Mouse (Mus musculus): Measurements from ENCODE around the gene Kcnmb1. TPM values are rescaled to one million over a fixed set of nuclear protein-coding genes. Genes with fewer than 3 reads are reported as not detected.
A peak's percentile ranks its signal among the peaks of the same experiment; 100 is the strongest.

Kcnmb1 gene
- polyA plus RNA-seq, 1 experiment from 2014 or later: 2.1 TPM

DNA sequence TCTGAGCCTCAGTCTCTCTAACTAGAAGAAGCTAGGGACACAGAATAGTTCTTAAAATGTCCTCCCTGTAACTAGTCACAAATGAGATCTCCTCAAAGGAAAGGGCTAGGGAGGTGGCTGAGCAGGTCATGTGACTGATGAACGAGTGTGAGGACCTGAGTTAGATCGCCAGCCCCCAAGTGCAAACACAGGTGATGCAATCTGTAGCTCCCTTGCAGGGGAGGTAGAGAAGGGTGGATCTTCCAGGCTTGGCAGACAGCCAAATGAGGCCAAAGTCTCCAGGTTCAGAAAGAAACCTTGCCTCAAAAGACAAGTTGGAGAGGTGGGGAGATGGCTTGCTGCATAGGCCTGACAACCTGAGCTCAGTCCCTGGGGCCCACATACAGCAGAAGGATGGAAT lies 36.3 kb upstream of the Kcnmb1 start:
- H3K4me2 ChIP-seq (ENCODE audit: low read depth, low read length): no peak overlapping the region
- no peaks in the 10 kb centered on the region for H3K9me3 ChIP-seq (ENCODE audit: control insufficient read depth, low read length)
- H3K27ac ChIP-seq (ENCODE audit: low read length): no peak overlapping the region
- peaks cover 8% of the 10 kb centered on the region; the same call in 1 of the 2 replicates for H3K4me1 ChIP-seq (ENCODE audit: control insufficient read depth, insufficient read depth, low read length)
- 29% methylated on average over 2 of the region's 2 CpGs for WGBS
- ATAC-seq: peak; percentile 89
- H3K4me3 ChIP-seq (ENCODE audit: low read length): no peak overlapping the region
- H3K9ac ChIP-seq (ENCODE audit: low read depth, low read length): no peak overlapping the region
- H3K27me3 ChIP-seq (replicated peaks; ENCODE audit: control insufficient read depth, insufficient read depth, low read length): no peaks in the 10 kb centered on the region
- H3K36me3 ChIP-seq (ENCODE audit: control insufficient read depth, insufficient read depth, low read length): no peaks in the 10 kb centered on the region

DNA sequence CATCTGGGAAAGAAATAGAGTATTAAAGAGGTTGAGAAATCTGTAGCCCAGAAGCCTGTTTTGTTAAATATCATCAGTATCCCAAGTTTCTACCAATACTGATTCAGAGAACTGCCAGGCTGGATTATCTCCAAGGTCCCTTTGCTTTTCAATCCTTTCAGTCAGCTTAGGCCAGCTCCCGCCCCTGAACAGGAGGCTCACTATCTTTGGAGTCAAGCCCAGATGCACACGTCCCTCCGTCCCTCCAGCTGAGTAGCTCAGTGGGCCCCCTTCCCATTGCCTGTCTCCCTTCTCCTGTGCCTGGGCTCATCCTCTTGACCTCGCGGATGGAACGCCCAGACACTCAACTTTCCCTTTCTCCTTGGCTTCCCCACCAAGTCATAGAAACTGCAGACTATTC lies 35.5 kb upstream of the Kcnmb1 start:
- Histone ChIP-seq H3K9me3 (ENCODE audit: control insufficient read depth, low read length) (no peaks in the 10 kb centered on the region), H3K4me2 (ENCODE audit: low read depth, low read length) (no peak overlapping the region), H3K4me3 (ENCODE audit: low read length) (no peak overlapping the region), H3K27me3 (replicated peaks; ENCODE audit: control insufficient read depth, insufficient read depth, low read length) (no peaks in the 10 kb centered on the region), H3K9ac (ENCODE audit: low read depth, low read length) (no peak overlapping the region), H3K36me3 (ENCODE audit: control insufficient read depth, insufficient read depth, low read length) (no peaks in the 10 kb centered on the region), H3K27ac (ENCODE audit: low read length) (no peak overlapping the region), H3K4me1 (ENCODE audit: control insufficient read depth, insufficient read depth, low read length) (peaks cover 8% of the 10 kb centered on the region; the same call in 1 of the 2 replicates)
- no peak for ATAC-seq
- 52% methylated on average over 6 of the region's 6 CpGs for WGBS

DNA sequence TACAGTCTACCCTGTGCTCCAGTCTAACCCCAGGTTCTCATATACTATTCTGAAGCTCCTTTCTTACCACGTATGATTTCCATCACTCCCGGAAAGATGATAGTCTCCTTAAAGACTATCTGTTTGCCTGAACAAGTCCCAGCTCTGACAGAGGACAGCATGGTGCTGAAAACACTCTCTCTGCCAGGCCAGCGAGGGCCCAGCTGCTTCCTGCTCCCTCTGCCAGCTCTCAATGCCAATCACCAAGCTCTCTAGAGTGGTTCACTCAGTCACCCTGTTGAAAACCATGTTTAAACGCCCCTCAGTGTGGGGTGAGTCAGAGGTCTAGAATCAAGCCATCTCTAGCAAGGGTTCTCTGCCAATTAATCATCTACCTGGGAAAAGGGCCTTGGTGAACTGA lies 35.0 kb upstream of the Kcnmb1 start:
- no peaks in the 10 kb centered on the region for H3K27me3 ChIP-seq (replicated peaks; ENCODE audit: control insufficient read depth, insufficient read depth, low read length)
- peaks cover 8% of the 10 kb centered on the region; the same call in 1 of the 2 replicates for H3K4me1 ChIP-seq (ENCODE audit: control insufficient read depth, insufficient read depth, low read length)
- no peak overlapping the region for H3K4me2 ChIP-seq (ENCODE audit: low read depth, low read length)
- 61% methylated on average over 4 of the region's 4 CpGs for WGBS
- no peaks in the 10 kb centered on the region for H3K9me3 ChIP-seq (ENCODE audit: control insufficient read depth, low read length)
- no peak overlapping the region for H3K4me3 ChIP-seq (ENCODE audit: low read length)
- no peak for ATAC-seq
- H3K9ac ChIP-seq (ENCODE audit: low read depth, low read length): no peak overlapping the region
- H3K36me3 ChIP-seq (ENCODE audit: control insufficient read depth, insufficient read depth, low read length): no peaks in the 10 kb centered on the region
- no peak overlapping the region for H3K27ac ChIP-seq (ENCODE audit: low read length)

DNA sequence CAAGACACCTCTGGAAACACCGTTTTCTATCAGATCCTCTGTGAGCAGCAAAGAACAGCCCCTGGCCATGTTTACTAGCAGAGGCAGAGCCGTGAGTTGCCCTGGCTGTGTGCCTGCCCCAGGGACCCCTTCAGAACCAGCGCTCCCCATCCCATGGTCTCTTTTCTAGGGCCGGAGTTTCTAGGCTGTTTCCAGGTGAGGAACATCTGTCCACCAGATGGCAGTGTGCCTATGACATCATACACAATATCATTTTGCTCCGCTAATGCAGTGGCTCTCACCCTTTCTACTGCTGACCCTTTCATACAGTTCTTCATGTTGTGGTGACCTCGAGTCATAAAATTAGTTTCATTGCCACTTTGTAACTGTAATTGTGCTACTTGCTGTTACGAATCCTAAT lies 34.2 kb upstream of the Kcnmb1 start:
- no peaks in the 10 kb centered on the region for H3K27me3 ChIP-seq (replicated peaks; ENCODE audit: control insufficient read depth, insufficient read depth, low read length)
- no peak overlapping the region for H3K4me2 ChIP-seq (ENCODE audit: low read depth, low read length)
- peaks cover 8% of the 10 kb centered on the region; the same call in 1 of the 2 replicates for H3K4me1 ChIP-seq (ENCODE audit: control insufficient read depth, insufficient read depth, low read length)
- H3K9ac ChIP-seq (ENCODE audit: low read depth, low read length): no peak overlapping the region
- no peak for ATAC-seq
- H3K27ac ChIP-seq (ENCODE audit: low read length): no peak overlapping the region
- no peaks in the 10 kb centered on the region for H3K9me3 ChIP-seq (ENCODE audit: control insufficient read depth, low read length)
- WGBS: 24% methylated on average over 7 of the region's 7 CpGs
- no peaks in the 10 kb centered on the region for H3K36me3 ChIP-seq (ENCODE audit: control insufficient read depth, insufficient read depth, low read length)
- no peak overlapping the region for H3K4me3 ChIP-seq (ENCODE audit: low read length)

DNA sequence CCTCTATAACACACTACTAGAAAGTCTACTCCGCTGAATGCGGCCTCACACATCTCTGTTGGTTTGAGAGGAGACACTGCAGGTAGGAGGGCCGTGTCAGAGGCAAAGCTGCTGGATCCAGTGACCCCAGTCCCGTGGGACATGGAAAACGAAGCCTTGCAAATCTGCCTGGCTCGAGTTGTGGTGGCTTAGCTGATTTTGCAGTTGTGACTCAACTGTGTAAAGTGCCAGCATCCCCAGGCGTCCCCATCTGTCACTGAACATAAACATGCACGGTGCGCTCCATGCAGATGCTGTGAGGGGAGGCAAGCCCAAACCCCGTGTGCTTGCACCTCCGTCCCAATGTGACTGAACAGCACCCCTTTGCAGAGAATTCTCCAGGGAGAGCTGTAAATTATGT lies 33.4 kb upstream of the Kcnmb1 start:
- H3K4me1 ChIP-seq (ENCODE audit: control insufficient read depth, insufficient read depth, low read length): peaks cover 8% of the 10 kb centered on the region; the same call in 1 of the 2 replicates
- H3K27ac ChIP-seq (ENCODE audit: low read length): no peak overlapping the region
- ATAC-seq: no peak
- no peak overlapping the region for H3K4me2 ChIP-seq (ENCODE audit: low read depth, low read length)
- H3K9me3 ChIP-seq (ENCODE audit: control insufficient read depth, low read length): no peaks in the 10 kb centered on the region
- H3K9ac ChIP-seq (ENCODE audit: low read depth, low read length): no peak overlapping the region
- WGBS: 65% methylated on average over 11 of the region's 11 CpGs
- H3K36me3 ChIP-seq (ENCODE audit: control insufficient read depth, insufficient read depth, low read length): no peaks in the 10 kb centered on the region
- no peak overlapping the region for H3K4me3 ChIP-seq (ENCODE audit: low read length)
- no peaks in the 10 kb centered on the region for H3K27me3 ChIP-seq (replicated peaks; ENCODE audit: control insufficient read depth, insufficient read depth, low read length)

DNA sequence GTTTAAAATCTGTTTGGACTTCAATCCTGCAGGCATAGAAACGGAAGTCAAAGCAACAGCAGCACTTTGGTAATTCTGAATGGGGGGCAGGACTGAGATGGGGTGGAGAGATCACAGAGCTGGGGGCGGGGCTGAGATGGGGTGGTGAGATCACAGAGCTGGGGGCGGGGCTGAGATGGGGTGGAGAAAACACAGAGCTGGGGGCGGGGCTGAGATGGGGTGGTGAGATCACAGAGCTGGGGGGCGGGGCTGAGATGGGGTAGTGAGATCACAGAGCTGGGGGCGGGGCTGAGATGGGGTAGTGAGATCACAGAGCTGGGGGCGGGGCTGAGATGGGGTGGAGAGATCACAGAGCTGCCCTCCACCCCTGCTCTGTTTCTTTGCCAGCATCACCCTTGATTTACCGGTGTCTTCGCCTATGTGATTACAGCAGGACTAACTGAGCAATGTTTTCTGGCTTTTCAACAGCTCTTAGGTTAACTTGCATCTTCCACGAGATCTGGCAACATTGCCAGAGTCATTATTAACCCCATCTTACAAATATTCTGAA lies 30.9 kb upstream of the Kcnmb1 start:
- H3K9ac ChIP-seq (ENCODE audit: low read depth, low read length): no peak overlapping the region
- no peaks in the 10 kb centered on the region for H3K9me3 ChIP-seq (ENCODE audit: control insufficient read depth, low read length)
- H3K27ac ChIP-seq (ENCODE audit: low read length): no peak overlapping the region
- peak overlapping the region; percentile 34 for H3K4me2 ChIP-seq (ENCODE audit: low read depth, low read length)
- no peaks in the 10 kb centered on the region for H3K27me3 ChIP-seq (replicated peaks; ENCODE audit: control insufficient read depth, insufficient read depth, low read length)
- H3K4me1 ChIP-seq (ENCODE audit: control insufficient read depth, insufficient read depth, low read length): peaks cover 8% of the 10 kb centered on the region; the same call in 1 of the 2 replicates
- H3K4me3 ChIP-seq (ENCODE audit: low read length): no peak overlapping the region
- ATAC-seq: peak; percentile 54
- H3K36me3 ChIP-seq (ENCODE audit: control insufficient read depth, insufficient read depth, low read length): no peaks in the 10 kb centered on the region
- 8% methylated on average over 9 of the region's 10 CpGs for WGBS

DNA sequence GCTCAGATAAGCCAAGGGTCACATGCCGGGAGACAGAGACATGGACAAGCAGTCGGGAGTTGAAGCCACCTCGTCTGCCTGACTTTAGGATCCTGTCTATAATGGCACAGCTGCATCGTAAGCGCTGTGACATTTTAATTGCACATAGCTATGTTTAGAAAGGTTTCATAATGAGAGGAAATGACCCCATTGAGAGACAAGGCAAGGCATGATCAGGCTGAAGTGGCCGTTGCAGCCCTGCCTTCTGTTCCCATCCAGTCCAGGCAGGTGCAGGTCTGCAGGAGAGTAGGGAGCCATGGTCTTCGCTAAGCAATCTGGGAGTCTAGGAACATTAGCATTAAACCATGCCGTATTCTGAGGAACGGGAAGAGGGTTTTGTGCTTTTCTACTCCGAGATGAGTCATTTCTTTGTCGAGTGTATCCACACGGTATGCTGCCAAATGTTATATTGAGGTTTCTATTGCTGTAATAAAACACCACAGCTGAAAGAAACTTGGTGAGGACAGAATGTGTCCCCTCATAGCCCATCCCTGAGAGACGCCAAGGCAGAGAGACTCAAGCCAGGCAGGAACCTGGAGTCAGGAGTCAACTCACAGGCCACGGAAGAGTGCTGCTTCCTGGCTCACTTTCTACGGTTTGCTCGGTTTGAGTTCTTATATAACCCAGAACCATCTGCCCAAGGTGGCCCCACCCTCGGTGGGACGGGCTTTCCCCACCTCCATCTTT lies 30.3 kb upstream of the Kcnmb1 start:
- Histone ChIP-seq H3K27ac (ENCODE audit: low read length) (no peak overlapping the region; the same call in 1 of the 2 replicates), H3K36me3 (ENCODE audit: control insufficient read depth, insufficient read depth, low read length) (no peaks in the 10 kb centered on the region), H3K4me1 (ENCODE audit: control insufficient read depth, insufficient read depth, low read length) (0 out of 2 replicates have a peak, but pooled peaks cover 4% of the 10 kb centered on the region), H3K27me3 (replicated peaks; ENCODE audit: control insufficient read depth, insufficient read depth, low read length) (no peaks in the 10 kb centered on the region), H3K9ac (ENCODE audit: low read depth, low read length) (no peak overlapping the region), H3K4me3 (ENCODE audit: low read length) (no peak overlapping the region), H3K9me3 (ENCODE audit: control insufficient read depth, low read length) (no peaks in the 10 kb centered on the region), H3K4me2 (ENCODE audit: low read depth, low read length) (peak overlapping the region; percentile 34)
- 32% methylated on average over 18 of the region's 18 CpGs for WGBS
- ATAC-seq: peak; percentile 55

DNA sequence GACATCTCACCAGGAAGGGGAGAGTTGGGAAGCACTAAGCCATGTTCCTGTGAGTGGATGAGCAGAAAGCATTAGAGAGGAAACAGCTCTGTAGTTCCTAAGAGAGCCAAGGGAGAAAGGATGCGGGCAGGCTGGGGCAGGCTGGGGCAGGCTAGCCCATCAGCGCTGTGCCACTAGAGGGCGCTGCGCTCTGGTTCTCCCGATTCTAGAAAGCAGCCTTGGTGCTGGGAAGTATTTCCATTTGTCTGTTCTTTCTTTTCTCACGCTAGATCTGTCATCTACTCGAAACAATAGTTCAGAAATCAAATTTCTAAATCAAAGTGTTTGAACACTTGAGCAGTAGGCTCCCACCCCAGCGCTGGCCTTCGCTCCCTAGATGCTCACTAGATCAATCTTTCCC lies 28.5 kb upstream of the Kcnmb1 start:
- Histone ChIP-seq H3K27ac (ENCODE audit: low read length) (no peak overlapping the region), H3K36me3 (ENCODE audit: control insufficient read depth, insufficient read depth, low read length) (no peaks in the 10 kb centered on the region), H3K4me3 (ENCODE audit: low read length) (no peak overlapping the region), H3K4me2 (ENCODE audit: low read depth, low read length) (no peak overlapping the region), H3K4me1 (ENCODE audit: control insufficient read depth, insufficient read depth, low read length) (0 out of 2 replicates have a peak, but pooled peaks cover 1% of the 10 kb centered on the region), H3K9me3 (ENCODE audit: control insufficient read depth, low read length) (no peaks in the 10 kb centered on the region), H3K27me3 (replicated peaks; ENCODE audit: control insufficient read depth, insufficient read depth, low read length) (no peaks in the 10 kb centered on the region), H3K9ac (ENCODE audit: low read depth, low read length) (no peak overlapping the region)
- WGBS: 66% methylated on average over 9 of the region's 9 CpGs
- ATAC-seq: no peak

DNA sequence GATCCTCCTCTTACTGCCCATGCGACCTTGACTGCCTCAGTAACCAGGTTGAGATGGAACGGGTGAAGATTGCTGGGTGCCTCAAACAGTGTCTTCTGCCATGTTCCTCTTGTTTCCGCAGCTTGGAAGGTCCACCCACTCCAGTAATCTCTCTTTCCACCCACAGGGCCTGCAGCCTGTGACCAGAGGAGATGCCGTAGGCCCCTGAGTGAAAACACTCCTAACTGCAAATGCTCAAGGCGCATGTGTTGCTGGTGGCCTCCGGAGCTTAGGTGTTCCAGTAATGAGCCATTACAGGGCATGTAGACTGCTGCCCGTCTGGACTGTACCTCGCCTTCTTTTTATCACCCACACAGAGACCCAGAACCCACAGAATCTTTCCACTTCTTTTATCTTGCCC lies 25.2 kb upstream of the Kcnmb1 start:
- H3K27ac ChIP-seq (ENCODE audit: low read length): no peak overlapping the region

More for the DNA sequence above, 25.2 kb upstream of the Kcnmb1 start:
- Histone ChIP-seq H3K4me1 (ENCODE audit: control insufficient read depth, insufficient read depth, low read length) (0 out of 2 replicates have a peak, but pooled peaks cover 2% of the 10 kb centered on the region), H3K4me3 (ENCODE audit: low read length) (no peak overlapping the region), H3K9ac (ENCODE audit: low read depth, low read length) (no peak overlapping the region), H3K4me2 (ENCODE audit: low read depth, low read length) (no peak overlapping the region), H3K36me3 (ENCODE audit: control insufficient read depth, insufficient read depth, low read length) (no peaks in the 10 kb centered on the region), H3K9me3 (ENCODE audit: control insufficient read depth, low read length) (no peaks in the 10 kb centered on the region), H3K27me3 (replicated peaks; ENCODE audit: control insufficient read depth, insufficient read depth, low read length) (no peaks in the 10 kb centered on the region)
- no peak for ATAC-seq
- WGBS: 78% methylated on average over 8 of the region's 8 CpGs
